Mouse (Mus musculus) heart, adult 2 months (tissue): ENCODE results near the gene Snd1. TPM values are rescaled to one million over a fixed set of nuclear protein-coding genes. Genes with fewer than 3 reads are reported as not detected.

Source experiments
- DNase-seq, 2 experiments: peaks; one replicate each; pipeline ENCODE4 v3.0.0; 2021
- H3K27ac ChIP-seq: fragments of 200-600 bp; 2 replicates; pipeline ENCODE4 v1.8.1; 2022
- H3K27me3 ChIP-seq: fragments of 200-500 bp; 2 replicates; pipeline ENCODE4 v1.6.1; 2012; ENCODE audit warnings: mild to moderate bottlenecking, low read length, inconsistent platforms, mixed read lengths; ENCODE audit not compliant: control insufficient read depth, insufficient read depth
- H3K36me3 ChIP-seq: fragments of 200-500 bp; 2 replicates; pipeline ENCODE4 v1.6.1; 2012; ENCODE audit warnings: low read length, inconsistent platforms; ENCODE audit not compliant: control insufficient read depth, insufficient read depth
- H3K4me1 ChIP-seq: fragments of 200-500 bp; 2 replicates; pipeline ENCODE4 v1.6.1; 2011; ENCODE audit warnings: low read length; ENCODE audit not compliant: control insufficient read depth, insufficient read depth
- H3K4me3 ChIP-seq: fragments of 200-600 bp; 2 replicates; pipeline ENCODE4 v1.8.1; 2022
- H3K79me2 ChIP-seq: fragments of 200-500 bp; replicated peaks from 2 replicates; pipeline ENCODE4 v1.6.1; 2012; ENCODE audit warnings: mild to moderate bottlenecking, inconsistent platforms, low read length, moderate library complexity, mixed read lengths; ENCODE audit not compliant: control insufficient read depth, insufficient read depth
- H3K9ac ChIP-seq: fragments of 200-500 bp; 2 replicates; pipeline ENCODE4 v1.6.1; 2012; ENCODE audit warnings: low read depth, mild to moderate bottlenecking, control low read depth, inconsistent platforms, low read length, mixed read lengths
- CTCF ChIP-seq: fragments of 200-600 bp; IDR thresholded peaks from 2 replicates; pipeline ENCODE4 v1.8.1; 2022; ENCODE audit warnings: antibody characterized with exemption, mild to moderate bottlenecking, moderate library complexity
- EP300 ChIP-seq: fragments of 200-500 bp; IDR thresholded peaks from 2 replicates; pipeline ENCODE4 v1.6.1; 2011; ENCODE audit warnings: low read depth, low read length, control low read depth; ENCODE audit not compliant: insufficient read depth
- POLR2A ChIP-seq: fragments of 200-500 bp; IDR thresholded peaks from 2 replicates; pipeline ENCODE4 v1.6.1; 2011; ENCODE audit warnings: mild to moderate bottlenecking, low read depth, low read length, control low read depth; ENCODE audit not compliant: insufficient read depth
- WGBS: fragments of 180-500 bp; shearing (Covaris S2); methylation state at CpG from one replicate; pipeline ENCODE4 v1.1.7; 2018; 5-methylcytosine and 5-hydroxymethylcytosine counted together
- intact Hi-C: fragments of 180-260 bp; cut with DNase I; formaldehyde crosslinking; loops from one replicate; pipeline ENCODE4 v1.15.1; 2025
- polyA plus RNA-seq: library from polyadenylated mRNA; depleted of rRNA; stranded (reverse); fragments of >200 nt; gene quantifications from 2 replicates; pipeline ENCODE4 v1.2.3, GENCODE M21; 2012
- total RNA-seq, 2 experiments: library from RNA; stranded (reverse); gene quantifications; 2 replicates each; pipeline ENCODE4 v1.2.3; 2021

Gene Snd1
- total and polyA plus RNA-seq, 3 experiments = 39.9 to 74.1 (median 62.4) TPM

DNA sequence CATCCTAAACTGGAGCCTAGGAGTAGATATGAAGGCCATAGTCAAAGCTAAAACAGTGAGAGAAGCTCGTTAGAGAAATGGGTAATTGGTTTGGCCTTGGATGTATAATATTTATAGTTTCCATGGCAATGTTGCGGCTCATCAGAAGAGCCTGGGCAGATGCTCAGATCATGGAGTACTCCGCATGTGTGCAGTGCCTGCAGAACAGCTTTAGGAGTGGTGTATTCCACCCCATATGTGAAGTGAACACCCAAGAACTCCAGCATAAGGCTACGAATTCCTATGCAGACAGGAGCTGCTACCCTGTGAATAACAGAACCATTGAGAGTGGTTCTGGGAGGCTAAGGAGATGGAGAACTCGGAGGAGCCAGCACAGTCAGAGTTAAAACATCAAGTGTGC is 272.1 kb downstream of the Snd1 start:
- H3K27me3 ChIP-seq = no peaks in the 10 kb centered on the region
- H3K4me3 ChIP-seq = no peak overlapping the region
- H3K79me2 ChIP-seq = no peaks in the 10 kb centered on the region
- intact Hi-C loops = no loop called here
- WGBS = 95% methylated on average over 5 of the region's 5 CpGs
- H3K4me1 ChIP-seq = no peaks in the 10 kb centered on the region; the same call in 1 of the 2 replicates
- no peak overlapping the region for H3K27ac ChIP-seq
- TF ChIP-seq EP300 (no peak), POLR2A (no peak), CTCF (no peak)
- no peaks in the 10 kb centered on the region; the same call in 1 of the 2 replicates for H3K36me3 ChIP-seq
- no peak overlapping the region for H3K9ac ChIP-seq
- DNase-seq = no peak

DNA sequence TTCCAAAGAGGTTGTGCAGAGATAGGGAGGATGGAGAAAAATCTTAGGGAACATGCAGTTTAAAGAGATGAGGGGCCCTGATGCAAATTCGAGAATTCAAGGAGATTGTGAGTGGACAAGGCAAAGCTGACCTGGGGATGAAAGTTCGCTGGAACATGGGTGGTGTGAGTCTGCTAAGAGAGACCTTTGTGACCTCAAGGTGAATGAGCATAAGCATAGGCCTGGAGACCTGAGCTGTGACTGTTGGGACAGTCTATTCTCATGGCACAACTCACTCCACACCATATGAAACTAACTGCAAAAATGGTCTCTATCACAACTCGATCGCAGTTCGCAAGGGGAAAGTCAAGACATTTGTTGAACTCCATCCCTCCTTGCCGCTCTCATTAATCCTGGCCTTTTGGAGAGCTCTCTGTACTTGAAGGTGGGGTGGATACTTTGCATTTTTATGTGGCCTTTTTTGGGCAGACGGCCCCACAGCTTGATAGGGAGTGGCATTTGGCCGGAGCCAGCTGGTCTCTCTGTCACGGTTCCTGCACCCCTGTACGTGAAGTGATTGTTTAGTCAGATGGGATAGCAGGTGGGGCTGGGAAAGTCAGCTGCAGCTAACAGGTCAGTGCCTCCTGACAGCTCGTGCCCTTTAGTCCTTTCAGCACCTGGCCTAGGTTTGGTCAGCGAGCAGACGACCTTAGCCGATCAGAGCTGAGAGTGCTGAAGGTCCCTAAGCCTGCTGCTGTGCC is 273.2 kb downstream of the Snd1 start:
- intact Hi-C loops = no loop called here
- no peak for TF ChIP-seq POLR2A
- no peak for TF ChIP-seq EP300
- TF ChIP-seq CTCF = no peak
- no peak for DNase-seq
- 79% methylated on average over 14 of the region's 14 CpGs for WGBS
- no peak overlapping the region for H3K9ac ChIP-seq
- no peaks in the 10 kb centered on the region; the same call in 1 of the 2 replicates for H3K4me1 ChIP-seq
- H3K4me3 ChIP-seq = no peak overlapping the region
- no peaks in the 10 kb centered on the region for H3K27me3 ChIP-seq
- H3K27ac ChIP-seq = no peak overlapping the region
- H3K36me3 ChIP-seq = no peaks in the 10 kb centered on the region; the same call in 1 of the 2 replicates
- no peaks in the 10 kb centered on the region for H3K79me2 ChIP-seq

DNA sequence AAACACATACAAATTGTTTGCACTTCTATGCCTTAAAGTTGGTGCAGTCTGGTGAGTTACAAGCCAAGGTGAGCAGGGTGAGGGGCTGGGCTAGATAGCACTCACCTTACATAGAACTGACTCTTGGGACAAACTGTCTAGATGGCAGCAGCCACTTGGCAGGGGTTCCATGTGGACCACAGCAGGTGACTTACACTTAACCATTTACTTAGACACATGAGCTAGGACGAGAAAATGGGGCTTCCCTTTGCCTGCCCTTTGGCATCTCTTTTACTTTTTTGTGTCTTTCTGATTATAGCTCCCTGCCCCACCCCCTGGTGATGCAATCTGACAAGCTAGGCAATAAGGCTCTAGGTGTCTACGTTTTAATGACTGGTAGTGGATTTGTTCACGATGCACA is 274.3 kb downstream of the Snd1 start:
- no peaks in the 10 kb centered on the region for H3K4me1 ChIP-seq
- whole genome bisulfite sequencing = 83% methylated on average over 3 of the region's 3 CpGs
- intact Hi-C loops = no loop called here
- no peak overlapping the region for H3K27ac ChIP-seq
- H3K9ac ChIP-seq = no peak overlapping the region
- DNase-seq = no peak
- no peaks in the 10 kb centered on the region for H3K27me3 ChIP-seq
- H3K36me3 ChIP-seq = no peaks in the 10 kb centered on the region
- H3K4me3 ChIP-seq = no peak overlapping the region
- TF ChIP-seq CTCF = no peak
- TF ChIP-seq POLR2A = no peak
- TF ChIP-seq EP300 = no peak
- H3K79me2 ChIP-seq = no peaks in the 10 kb centered on the region

DNA sequence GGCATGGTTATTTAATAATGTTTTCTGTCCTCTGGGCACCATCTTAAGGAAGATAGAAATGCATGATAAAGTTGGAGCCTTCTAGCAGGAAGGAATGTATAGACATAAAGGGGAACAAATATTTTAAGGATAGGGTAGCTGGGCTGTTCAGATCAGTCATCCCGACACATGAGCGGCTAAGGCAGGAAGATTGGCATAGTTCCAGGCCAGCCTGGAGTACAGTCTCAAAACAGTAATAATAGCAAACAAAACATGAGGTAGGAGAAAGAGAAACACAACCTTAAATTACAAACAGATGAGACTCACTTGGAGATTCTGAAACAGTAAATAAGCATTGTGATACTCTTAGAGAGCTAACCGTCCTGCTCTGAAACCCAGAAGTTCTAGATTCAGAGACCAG is 276.2 kb downstream of the Snd1 start:
- TF ChIP-seq EP300 (no peak), CTCF (no peak), POLR2A (no peak)
- intact Hi-C loops = no loop called here
- Histone ChIP-seq H3K9ac (no peak overlapping the region), H3K27me3 (no peaks in the 10 kb centered on the region), H3K36me3 (no peaks in the 10 kb centered on the region), H3K4me1 (no peaks in the 10 kb centered on the region), H3K4me3 (no peak overlapping the region), H3K79me2 (no peaks in the 10 kb centered on the region), H3K27ac (no peak overlapping the region)
- DNase-seq = no peak
- 64% methylated on average over 3 of the region's 3 CpGs for WGBS

DNA sequence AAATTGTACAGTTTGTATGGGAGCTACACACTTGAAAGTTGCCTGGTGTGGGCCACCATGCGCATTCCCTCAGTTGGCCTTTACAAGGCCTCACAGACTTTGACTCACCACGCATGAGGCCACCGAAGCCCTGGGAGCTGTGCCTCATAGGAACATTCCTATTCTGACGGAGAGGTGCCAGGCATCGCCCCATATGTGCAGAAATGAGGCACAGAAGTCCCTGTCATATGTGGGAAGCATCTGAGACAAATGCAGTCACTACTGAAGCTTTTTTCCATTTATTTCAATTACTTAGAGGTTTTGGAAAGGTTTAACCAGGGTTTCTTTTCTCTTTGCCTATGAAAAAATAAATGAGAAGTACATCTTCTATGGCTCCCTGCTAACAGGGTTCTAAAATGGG is 278.3 kb downstream of the Snd1 start:
- 96% methylated on average over 5 of the region's 5 CpGs for WGBS
- intact Hi-C loops = no loop called here

DNA sequence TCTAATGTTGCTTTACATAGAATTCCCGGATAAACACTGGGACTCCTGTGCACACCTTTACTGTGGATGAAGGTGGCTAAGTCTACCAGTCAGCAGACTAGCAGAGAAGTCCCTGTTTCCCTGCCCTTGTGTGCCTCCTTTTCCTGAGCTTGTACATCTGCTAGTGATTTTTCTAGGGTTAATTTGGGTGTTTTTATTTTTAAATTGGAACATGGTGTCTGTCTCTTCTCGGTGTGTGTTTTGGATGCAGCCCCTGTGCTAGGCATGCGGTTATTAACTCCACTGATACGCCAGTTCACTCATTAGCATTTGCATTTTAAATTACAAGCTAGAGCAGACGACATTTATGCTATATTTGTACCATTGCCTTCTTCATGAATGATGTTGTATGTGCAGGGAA is 278.7 kb downstream of the Snd1 start:
- no peak for DNase-seq
- H3K4me1 ChIP-seq = no peaks in the 10 kb centered on the region
- no peak overlapping the region for H3K9ac ChIP-seq
- no peak overlapping the region for H3K27ac ChIP-seq
- H3K79me2 ChIP-seq = no peaks in the 10 kb centered on the region
- TF ChIP-seq POLR2A (no peak), CTCF (no peak), EP300 (no peak)
- H3K4me3 ChIP-seq = no peak overlapping the region
- 91% methylated on average over 5 of the region's 5 CpGs for WGBS
- intact Hi-C loops = no loop called here
- H3K27me3 ChIP-seq = no peaks in the 10 kb centered on the region
- no peaks in the 10 kb centered on the region for H3K36me3 ChIP-seq

More for the DNA sequence above, 278.3 kb downstream of the Snd1 start:
- Histone ChIP-seq H3K27ac (no peak overlapping the region), H3K4me3 (no peak overlapping the region), H3K36me3 (no peaks in the 10 kb centered on the region), H3K9ac (no peak overlapping the region), H3K79me2 (no peaks in the 10 kb centered on the region), H3K27me3 (no peaks in the 10 kb centered on the region), H3K4me1 (no peaks in the 10 kb centered on the region)
- TF ChIP-seq POLR2A = no peak
- TF ChIP-seq EP300 = no peak
- no peak for TF ChIP-seq CTCF
- DNase-seq = no peak
